Mouse (Mus musculus) cerebellum, postnatal 14 days (tissue): ENCODE measurements around the gene Abhd15.
"Not testable (repeated sequence)": the region's sequence is repeated elsewhere in the genome, so short reads cannot be mapped to it uniquely, and the experiment has no call there.

Experiments used
- DNase-seq, 2 experiments: peaks; one replicate each; pipeline ENCODE4 v3.0.0; 2021; ENCODE audit warnings: mixed read lengths in 2 of 2

The Abhd15 gene

GRCm38 (mm10) chr11:77512891-77513810 lies 1.8 kb upstream of the Abhd15 start:
- peak; percentile 88 to 90 for DNase-seq

GRCm38 (mm10) chr11:77513811-77514170 lies 1.1 kb upstream of the Abhd15 start:
- DNase-seq: no peak

- DNase-seq: no peak
Observed at GRCm38 (mm10) chr11:77514281-77514831, 565 bp upstream of the Abhd15 start.

- no peak for DNase-seq
Observed at GRCm38 (mm10) chr11:77515637-77516552, 974 bp downstream of the Abhd15 start, which contains the start of gene Trp53i13. Trp53i13 (minus strand) TSS chr11:77515980.

GRCm38 (mm10) chr11:77516553-77517425 lies 1.9 kb downstream of the Abhd15 start:
- DNase-seq: no peak

GRCm38 (mm10) chr11:77518051-77518798 lies 3.3 kb downstream of the Abhd15 start:
- DNase-seq: no peak

- no peak for DNase-seq
Observed at GRCm38 (mm10) chr11:77519043-77519442, 4.1 kb downstream of the Abhd15 start, which contains the start of gene Gm10392. Gm10392 (minus strand) TSS chr11:77519198.

GRCm38 (mm10) chr11:77520601-77521529 lies 5.9 kb downstream of the Abhd15 start:
- no peak for DNase-seq

- DNase-seq: no peak
Observed at GRCm38 (mm10) chr11:77525804-77526486, 11.0 kb downstream of the Abhd15 start.

- DNase-seq: not testable (repeated sequence)
Observed at GRCm38 (mm10) chr11:77528420-77528819, 13.5 kb downstream of the Abhd15 start.

GRCm38 (mm10) chr11:77529644-77530043 lies 14.7 kb downstream of the Abhd15 start:
- no peak for DNase-seq

- DNase-seq: no peak
Observed at GRCm38 (mm10) chr11:77530862-77531261, 15.9 kb downstream of the Abhd15 start.

GRCm38 (mm10) chr11:77532202-77532846 lies 17.4 kb downstream of the Abhd15 start:
- no peak for DNase-seq

GRCm38 (mm10) chr11:77545261-77545660 lies 30.3 kb downstream of the Abhd15 start:
- DNase-seq: no peak

GRCm38 (mm10) chr11:77585201-77585600 lies 70.3 kb downstream of the Abhd15 start:
- DNase-seq: peak; percentile 65 to 81
